Mouse (Mus musculus) myocyte (in vitro differentiated cells): ENCODE data around the gene C6.

Source experiments
- CEBPB ChIP-seq: IDR thresholded peaks from 2 replicates; pipeline ENCODE4 v1.6.1; 2011; ENCODE audit warnings: mild to moderate bottlenecking, moderate library complexity; ENCODE audit not compliant: poor library complexity, insufficient read depth, severe bottlenecking
- E2F4 ChIP-seq: IDR thresholded peaks from one replicate; pipeline ENCODE4 v1.6.1; 2011; ENCODE audit warnings: mild to moderate bottlenecking, control low read depth, moderate library complexity; ENCODE audit not compliant: insufficient read depth
- MAX ChIP-seq: IDR thresholded peaks from one replicate; pipeline ENCODE4 v1.6.1; 2011; ENCODE audit warnings: low read depth, mild to moderate bottlenecking, control low read depth
- MYOD1 ChIP-seq, 3 experiments: IDR thresholded peaks; one replicate each; pipeline ENCODE4 v1.6.1; 2011; ENCODE audit warnings: control low read depth in 2 of 3, low read depth in 2 of 3, mild to moderate bottlenecking in 2 of 3, moderate library complexity in 1 of 3; ENCODE audit not compliant: insufficient read length in 2 of 3, control insufficient read depth in 1 of 3
- MYOG ChIP-seq, 3 experiments: IDR thresholded peaks; one replicate each; pipeline ENCODE4 v1.6.1; 2011; ENCODE audit warnings: control low read depth in 2 of 3, low read depth in 2 of 3, mild to moderate bottlenecking in 2 of 3; ENCODE audit not compliant: insufficient read length in 2 of 3, control insufficient read depth in 1 of 3, insufficient read depth in 1 of 3
- POLR2A ChIP-seq: IDR thresholded peaks from one replicate; pipeline ENCODE4 v1.6.1; 2011; ENCODE audit warnings: low read depth, mild to moderate bottlenecking, control low read depth, moderate library complexity; ENCODE audit not compliant: insufficient read length
- POLR2AphosphoS2 ChIP-seq: IDR thresholded peaks from one replicate; pipeline ENCODE4 v1.6.1; 2011; ENCODE audit warnings: low read depth, control low read depth; ENCODE audit not compliant: insufficient read length
- REST ChIP-seq: IDR thresholded peaks from one replicate; pipeline ENCODE4 v1.6.1; 2011; ENCODE audit warnings: mild to moderate bottlenecking, control low read depth, moderate library complexity; ENCODE audit not compliant: insufficient read depth, insufficient read length
- TCF12 ChIP-seq: IDR thresholded peaks from one replicate; pipeline ENCODE4 v1.6.1; 2011; ENCODE audit warnings: mild to moderate bottlenecking, control low read depth; ENCODE audit not compliant: poor library complexity, insufficient read depth, severe bottlenecking
- TCF3 ChIP-seq: IDR thresholded peaks from one replicate; pipeline ENCODE4 v1.6.1; 2011; ENCODE audit warnings: low read depth, control low read depth; ENCODE audit not compliant: insufficient read length
- USF1 ChIP-seq: IDR thresholded peaks from one replicate; pipeline ENCODE4 v1.6.1; 2011; ENCODE audit warnings: low read depth, mild to moderate bottlenecking, control low read depth, moderate library complexity

DNA sequence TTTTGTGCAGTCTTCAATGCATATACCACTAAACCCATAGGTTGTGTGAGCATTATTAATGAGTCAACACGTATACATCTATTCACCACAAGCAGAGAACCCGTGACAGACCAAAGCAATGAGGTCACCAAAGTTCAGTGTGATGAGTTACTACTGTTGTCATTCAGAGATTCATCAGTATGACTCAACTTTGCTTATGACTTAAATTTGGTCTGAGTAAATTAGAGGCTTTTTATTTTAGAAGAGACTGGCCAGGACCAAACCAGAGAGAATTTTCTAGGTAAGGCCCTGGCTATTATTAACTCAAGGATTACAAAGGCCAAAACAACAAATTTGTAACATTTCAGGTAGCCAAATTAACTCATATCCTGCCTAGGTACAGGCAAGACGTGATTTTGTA, 109.4 kb downstream of the C6 start:
- TF ChIP-seq POLR2A: no peak
- no peak for TF ChIP-seq POLR2AphosphoS2
- TF ChIP-seq E2F4: no peak
- no peak for TF ChIP-seq MAX
- TF ChIP-seq CEBPB: no peak
- TF ChIP-seq USF1: no peak
- no peak for TF ChIP-seq TCF12
- TF ChIP-seq MYOG (IDR thresholded peaks at IDR 0.05; ENCODE audit: control insufficient read depth in 1 of 3, insufficient read depth in 1 of 3, insufficient read length in 2 of 3, low read depth in 2 of 3): no peak
- no peak for TF ChIP-seq REST
- no peak for TF ChIP-seq MYOD1 (IDR thresholded peaks at IDR 0.05; ENCODE audit: control insufficient read depth in 1 of 3, insufficient read length in 2 of 3, low read depth in 2 of 3)
- TF ChIP-seq TCF3: no peak
